Mouse (Mus musculus) natural killer cell, adult 2 months (primary cell): ENCODE results near the gene Zbtb3.

ENCODE experiments used
- DNase-seq, 2 experiments: peaks; one replicate each; pipeline ENCODE4 v3.0.0; 2022; ENCODE audit warnings: low spot score in 2 of 2

The Zbtb3 gene

GRCm38 (mm10) chr19:8802130-8802821 lies at the start of gene Zbtb3:
Gene Zbtb3, plus strand, starts transcription at chr19:8802555.
- DNase-seq, result peak; percentile 91 to 93

DNA sequence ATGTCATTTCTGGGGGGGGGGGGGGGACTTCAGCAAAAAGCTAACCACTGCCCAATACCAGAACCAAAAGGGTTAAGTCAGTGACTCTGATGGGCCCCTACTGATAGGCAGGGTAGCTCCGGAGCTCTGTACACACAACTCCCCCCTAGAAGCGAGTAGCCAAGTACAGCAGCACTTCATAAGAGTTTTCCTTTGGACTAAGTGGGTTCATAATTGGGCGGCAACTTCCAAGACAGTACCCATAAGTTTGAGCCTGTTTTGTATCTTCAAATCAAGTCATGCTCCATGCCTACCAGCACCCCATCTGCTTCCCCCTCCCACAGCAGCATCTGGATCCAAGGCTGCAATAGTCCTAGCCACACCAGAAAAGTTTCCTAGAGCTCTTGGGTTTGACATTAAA lies 46.7 kb upstream of the Zbtb3 start:
- DNase-seq, result no peak

- peak; percentile 89 to 92 for DNase-seq
Measured at GRCm38 (mm10) chr19:8756635-8757387, 45.5 kb upstream of the Zbtb3 start, which contains the start of gene Nxf1. Gene Nxf1, plus strand, starts transcription at chr19:8757073.

- DNase-seq, result no peak
Measured at GRCm38 (mm10) chr19:8757471-8757998, 44.8 kb upstream of the Zbtb3 start.

DNA sequence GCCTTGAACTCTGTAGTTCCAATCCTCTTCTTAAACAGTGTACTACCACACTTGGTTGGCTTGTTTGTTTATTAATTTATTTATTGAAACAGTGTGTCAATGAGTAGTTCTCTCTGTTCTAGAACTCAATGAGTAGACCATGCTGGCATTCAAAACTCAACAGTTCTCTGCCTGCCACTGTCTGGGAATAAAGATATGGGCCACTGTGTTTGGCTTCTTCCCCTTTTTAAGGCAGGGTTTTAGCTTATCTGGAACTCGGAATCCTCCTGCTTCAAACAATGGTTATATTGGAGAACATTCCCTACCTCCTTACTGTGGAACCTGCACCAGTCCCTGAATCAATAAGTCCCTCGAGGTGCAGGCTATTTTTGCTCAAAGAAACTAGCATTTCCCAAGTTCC lies 43.5 kb upstream of the Zbtb3 start:
- DNase-seq, result no peak

DNA sequence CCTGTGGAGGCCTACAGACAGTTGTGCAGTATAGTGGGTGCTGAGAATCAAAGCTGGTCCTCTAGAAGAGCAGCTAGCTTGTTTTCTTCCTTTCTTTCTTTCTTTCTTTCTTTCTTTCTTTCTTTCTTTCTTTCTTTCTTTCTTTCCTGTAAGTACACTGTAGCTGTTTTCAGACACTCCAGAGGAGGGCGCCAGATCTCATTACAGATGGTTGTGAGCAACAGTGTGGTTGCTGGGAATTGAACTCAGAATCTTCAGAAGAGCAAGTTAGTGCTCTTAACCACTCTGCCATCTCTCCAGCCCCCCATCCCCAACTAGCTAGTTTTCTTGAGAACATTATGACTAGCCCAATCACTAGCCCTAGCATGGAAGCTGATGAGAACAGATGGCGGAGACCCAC lies 41.6 kb upstream of the Zbtb3 start:
- DNase-seq, result peak in 1 of 2 experiments; percentile 30

DNA sequence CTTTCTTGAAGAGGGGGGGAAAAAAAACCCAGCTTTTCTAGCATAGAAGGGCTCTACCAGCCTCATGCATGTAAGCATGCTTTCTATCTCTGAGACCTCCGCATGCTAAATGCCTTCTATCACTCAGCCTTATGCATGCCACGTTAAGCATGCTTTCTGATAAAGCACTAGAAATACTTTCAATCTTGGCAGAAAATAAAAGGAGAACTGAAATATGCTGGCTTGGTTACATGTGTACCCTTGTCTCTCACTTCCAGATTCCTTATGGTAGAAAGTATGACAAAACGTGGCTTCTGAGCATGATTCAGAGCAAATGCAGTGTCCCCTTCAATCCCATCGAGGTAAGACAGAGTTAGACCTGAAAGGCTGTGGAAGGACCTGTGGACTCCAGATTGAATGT lies 39.1 kb upstream of the Zbtb3 start:
- no peak for DNase-seq

GRCm38 (mm10) chr19:8765562-8765961 lies 36.8 kb upstream of the Zbtb3 start:
- DNase-seq, result no peak

- peak; percentile 78 to 81 for DNase-seq
Measured at GRCm38 (mm10) chr19:8770567-8771270, 31.6 kb upstream of the Zbtb3 start, which contains the start of gene Tmem223. Gene Tmem223, plus strand, starts transcription at chr19:8770996.

DNA sequence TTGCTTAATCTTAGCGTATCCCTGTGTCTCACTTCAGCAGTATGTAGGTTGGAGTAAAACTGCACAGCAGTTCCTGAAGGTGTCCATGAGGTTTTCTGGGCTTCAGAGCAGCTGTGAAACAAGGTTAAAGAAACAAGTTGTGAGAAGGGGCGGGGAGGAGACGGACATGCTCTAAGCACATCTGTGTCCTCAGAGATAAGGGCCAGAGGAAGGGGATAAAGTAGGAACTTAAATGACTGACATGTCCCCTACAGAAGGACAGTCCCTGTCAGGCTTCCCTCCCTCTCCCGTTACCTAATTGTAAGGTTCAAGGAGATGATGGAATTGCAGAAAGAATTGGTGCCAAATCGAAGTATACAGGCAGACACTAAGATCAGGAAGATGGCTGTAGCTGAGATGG lies 29.4 kb upstream of the Zbtb3 start:
- no peak for DNase-seq

DNA sequence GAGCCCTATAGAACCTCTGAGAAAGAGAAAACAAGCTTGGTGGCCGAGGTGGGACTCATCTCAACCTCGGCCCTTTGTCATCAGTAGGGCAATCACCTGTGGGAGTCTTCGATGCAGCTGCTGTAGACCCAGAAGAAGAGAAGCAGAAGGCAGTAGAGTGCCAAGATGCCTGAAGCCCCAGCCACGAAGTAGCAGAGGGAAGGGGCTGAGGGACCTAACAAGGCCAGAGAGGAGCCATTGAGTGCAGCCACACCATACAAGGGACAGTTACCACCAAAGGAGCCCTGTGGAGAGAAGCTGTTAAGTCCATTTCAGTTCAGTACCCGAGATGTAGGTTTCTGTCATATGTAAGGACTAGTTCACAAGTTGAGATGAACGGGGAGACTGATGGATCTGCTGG lies 28.9 kb upstream of the Zbtb3 start:
- DNase-seq, result no peak

DNA sequence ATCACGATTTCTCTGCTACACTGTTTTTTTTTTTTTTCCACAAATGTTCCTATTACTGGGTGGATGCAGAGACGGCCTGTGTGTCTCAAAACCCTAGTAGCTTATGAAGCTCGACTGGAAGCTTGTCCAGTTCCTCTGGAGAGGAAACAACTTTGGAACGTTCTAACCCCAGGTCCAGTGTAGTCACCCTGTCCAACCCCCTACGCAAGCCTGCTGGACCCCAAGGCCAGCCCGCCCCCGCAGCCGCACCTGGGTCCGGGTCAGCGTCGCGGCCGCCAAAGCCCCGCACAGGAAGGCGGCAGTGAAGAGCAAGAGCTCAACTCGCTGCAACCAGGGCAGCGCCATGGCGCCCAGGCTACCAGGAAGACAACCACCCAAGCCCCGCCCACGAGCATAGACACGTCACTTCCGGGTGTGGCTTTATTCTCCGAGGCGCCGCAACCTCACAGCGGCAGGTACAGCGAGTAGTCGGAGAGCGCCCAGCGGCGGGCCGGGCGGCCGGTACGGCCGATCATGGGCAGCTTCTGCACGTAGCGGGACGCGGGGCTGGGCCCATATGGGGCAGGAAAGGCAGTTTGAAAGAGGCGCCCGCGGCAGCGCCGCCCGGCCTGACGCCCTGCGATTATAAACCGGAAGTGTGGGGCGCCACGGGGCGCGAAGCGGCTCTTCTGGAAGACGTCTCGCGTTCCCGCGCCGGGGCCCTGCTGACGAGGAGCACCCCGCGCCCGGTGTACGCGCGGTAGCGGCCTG lies 28.1 kb upstream of the Zbtb3 start, which contains the start of gene Tmem179b:
Gene Tmem179b, minus strand, starts transcription at position 382 of the 750 bp plus-strand sequence.
- DNase-seq, result peak; percentile 96 to 97

DNA sequence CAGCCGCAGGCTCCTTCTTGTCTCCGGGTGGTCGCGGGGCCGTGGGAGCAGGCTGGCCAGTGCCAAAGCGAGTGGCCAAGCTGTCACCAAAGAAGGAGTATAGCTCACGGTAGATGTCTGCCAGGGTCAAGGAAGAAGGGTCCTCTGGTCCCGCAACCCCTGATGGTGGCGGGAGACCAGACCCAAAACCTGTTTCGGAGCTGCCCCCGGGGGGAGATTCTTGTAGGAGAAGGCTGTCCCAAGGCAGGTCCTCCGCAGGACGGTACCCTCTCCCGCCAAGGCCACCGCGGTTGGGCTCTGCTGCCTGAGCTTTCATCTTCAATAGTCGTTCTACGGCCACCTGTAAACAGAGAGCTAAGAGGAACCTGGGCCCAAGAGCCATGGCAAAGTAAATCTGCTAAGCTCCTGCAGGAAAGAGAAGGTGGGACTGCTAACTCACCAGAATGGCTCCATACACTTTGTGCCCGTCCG lies 27.4 kb upstream of the Zbtb3 start:
- no peak for DNase-seq

GRCm38 (mm10) chr19:8786008-8786781 lies 16.2 kb upstream of the Zbtb3 start, which contains the start of gene Taf6l:
Gene Taf6l, minus strand, starts transcription at chr19:8786417.
- DNase-seq, result peak; percentile 88 to 92

- DNase-seq, result no peak
Measured at GRCm38 (mm10) chr19:8788521-8788920, 13.8 kb upstream of the Zbtb3 start.

DNA sequence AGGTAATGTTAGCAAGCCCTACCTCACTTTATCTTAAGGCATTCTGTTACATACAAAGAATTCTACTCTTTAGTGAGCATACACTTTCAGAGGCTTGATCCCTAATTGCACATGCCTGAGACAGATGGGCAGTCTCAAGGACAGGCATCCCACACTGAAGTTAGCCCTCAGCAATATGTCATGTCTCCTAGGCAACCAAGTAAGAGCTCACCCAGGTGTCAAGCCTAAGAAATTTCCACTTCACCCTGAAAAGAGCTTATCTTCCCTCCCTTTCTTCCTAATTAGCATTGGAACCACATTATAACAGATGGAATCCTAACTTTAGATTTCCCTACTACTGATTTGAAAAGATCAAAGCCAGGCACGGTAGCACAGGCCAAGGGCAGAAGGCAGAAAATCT lies 13.2 kb upstream of the Zbtb3 start:
- DNase-seq, result no peak

DNA sequence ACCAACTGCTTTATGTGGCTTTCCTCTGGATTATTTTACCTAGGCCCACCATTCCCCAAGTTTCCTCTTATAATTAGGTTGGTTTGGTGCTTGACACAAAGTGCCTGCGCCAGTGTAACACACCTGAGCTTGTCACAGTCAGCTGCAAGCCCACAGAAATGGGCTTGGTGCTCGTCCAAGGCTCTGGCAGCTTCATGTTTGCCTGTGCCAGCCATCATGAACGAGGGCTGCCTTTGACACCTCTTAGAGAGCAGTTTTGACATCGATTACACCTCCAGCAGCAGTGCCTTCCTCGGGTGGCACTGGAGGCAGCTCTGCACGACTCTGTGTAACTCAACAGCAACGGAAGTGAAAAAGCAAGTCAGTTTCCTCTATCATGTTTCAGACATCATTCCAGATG lies 12.2 kb upstream of the Zbtb3 start:
- no peak for DNase-seq

GRCm38 (mm10) chr19:8798264-8798946 lies 4.0 kb upstream of the Zbtb3 start, which contains the start of gene Polr2g:
Gene Polr2g, minus strand, starts transcription at chr19:8798577.
- DNase-seq, result peak; percentile 80 to 89

GRCm38 (mm10) chr19:8798947-8799315 lies 3.4 kb upstream of the Zbtb3 start:
- DNase-seq, result no peak
